17 mouse cellular contexts compared by ENCODE assay signal in genomic region chr9:28822060-28822459, GRCm38 (mm10).
DNase-seq lines count a peak whose midpoint lies in the region; ATAC-seq and TF ChIP-seq lines count a peak whose summit lies in the region.
"Had no signal": no experiment of that assay in that cellular context is flagged by ENCODE, and none has a peak within 500 bp of the region (broad histone marks: within the 10 kb centered on the region; RNA-seq: fewer than 3 reads in every experiment).

No protein-coding gene starts in this region.

- no peak for TF ChIP-seq CTCF in heart, adult 2 months (IDR thresholded peaks at IDR 0.05)

- peak; percentile 91 for DNase-seq in brain, adult 2 months (ENCODE audit: low read depth, low spot score)
- DNase-seq in layer of hippocampus, adult 9-10 months (ENCODE audit: low spot score) = peak; percentile 37
- peak; percentile 73 to 74 for DNase-seq in left cerebral cortex, postnatal 36 days (ENCODE audit: low spot score in 2 of 2)
- no peak for DNase-seq in heart, adult 2 months
- no peak for DNase-seq in midbrain, embryonic 10.5 days (ENCODE audit: low spot score)
- DNase-seq: cerebellum, postnatal 10 days; heart, postnatal 4 days; kidney, postnatal 36 days; liver; lung, embryonic 14.5 days; thymus, postnatal 36 days had no signal

- no peaks in the 10 kb centered on the region for H3K79me2 ChIP-seq in heart, adult 2 months (replicated peaks; ENCODE audit: control insufficient read depth, insufficient read depth, low read length)

- 62% methylated on average over 3 of the region's 3 CpGs for WGBS in forebrain, embryonic 16.5 days
- WGBS in heart, adult 2 months = 95% methylated on average over 3 of the region's 3 CpGs
- WGBS in midbrain, embryonic 10.5 days = 93% methylated on average over 3 of the region's 3 CpGs
- WGBS in kidney, embryonic 15.5 days = 93% methylated on average over 3 of the region's 3 CpGs

- no peak overlapping the region for H3K9ac ChIP-seq in forebrain, embryonic 16.5 days (replicated peaks; ENCODE audit: low read depth, low read length)
- H3K9ac ChIP-seq in heart, adult 2 months (ENCODE audit: low read depth, low read length) = no peak overlapping the region
- H3K9ac ChIP-seq in kidney, embryonic 15.5 days = no peak overlapping the region
- H3K9ac ChIP-seq: embryonic facial prominence, embryonic 12.5 days; lung, embryonic 14.5 days had no signal

- intact Hi-C loops in left cerebral cortex, postnatal 36 days (cut with DNase I) = no loop called here
- intact Hi-C loops in heart, adult 2 months (cut with DNase I) = no loop called here

- H3K9me3 ChIP-seq in forebrain, embryonic 16.5 days (ENCODE audit: control insufficient read depth, low read length) = no peaks in the 10 kb centered on the region
- H3K9me3 ChIP-seq in midbrain, embryonic 10.5 days (replicated peaks) = no peaks in the 10 kb centered on the region
- no peaks in the 10 kb centered on the region for H3K9me3 ChIP-seq in kidney, embryonic 15.5 days (replicated peaks)
- H3K9me3 ChIP-seq: embryonic facial prominence, embryonic 12.5 days had no signal

- ATAC-seq in forebrain, embryonic 16.5 days = peak; percentile 72
- no peak for ATAC-seq in kidney, embryonic 15.5 days (replicated peaks; ENCODE audit: low FRiP score)
- ATAC-seq: activated CD4-positive, CD25-positive, alpha-beta regulatory T cell, adult 4 months; inflammation-experienced regulatory T-cells, adult 6 months had no signal

- H3K36me3 ChIP-seq in forebrain, embryonic 16.5 days (ENCODE audit: control insufficient read depth, insufficient read depth) = no peaks in the 10 kb centered on the region
- H3K36me3 ChIP-seq in heart, adult 2 months (ENCODE audit: control insufficient read depth, insufficient read depth, low read length) = no peaks in the 10 kb centered on the region
- H3K36me3 ChIP-seq in midbrain, embryonic 10.5 days = no peaks in the 10 kb centered on the region
- H3K36me3 ChIP-seq in kidney, embryonic 15.5 days = no peaks in the 10 kb centered on the region
- H3K36me3 ChIP-seq: embryonic facial prominence, embryonic 12.5 days had no signal

- no peak for TF ChIP-seq POLR2A in heart, adult 2 months (IDR thresholded peaks at IDR 0.05; ENCODE audit: insufficient read depth, low read depth, low read length)

- no peak overlapping the region for H3K4me2 ChIP-seq in forebrain, embryonic 16.5 days (ENCODE audit: low read length)
- no peak overlapping the region for H3K4me2 ChIP-seq in kidney, embryonic 15.5 days
- H3K4me2 ChIP-seq: embryonic facial prominence, embryonic 12.5 days; heart, embryonic 11.5 days; lung, embryonic 14.5 days had no signal

- H3K27me3 ChIP-seq in forebrain, embryonic 16.5 days (replicated peaks; ENCODE audit: control insufficient read depth, insufficient read depth, low read length) = no peaks in the 10 kb centered on the region
- no peaks in the 10 kb centered on the region for H3K27me3 ChIP-seq in heart, adult 2 months (ENCODE audit: control insufficient read depth, insufficient read depth, low read length)
- no peaks in the 10 kb centered on the region for H3K27me3 ChIP-seq in midbrain, embryonic 10.5 days (ENCODE audit: low read depth, poor library complexity, severe bottlenecking)
- no peaks in the 10 kb centered on the region for H3K27me3 ChIP-seq in kidney, embryonic 15.5 days
- H3K27me3 ChIP-seq: embryonic facial prominence, embryonic 12.5 days had no signal

- H3K4me1 ChIP-seq in forebrain, embryonic 16.5 days (replicated peaks; ENCODE audit: control insufficient read depth, insufficient read depth, low read length) = peaks cover 9% of the 10 kb centered on the region
- H3K4me1 ChIP-seq in heart, adult 2 months (ENCODE audit: control insufficient read depth, insufficient read depth, low read length) = no peaks in the 10 kb centered on the region
- H3K4me1 ChIP-seq in midbrain, embryonic 10.5 days = no peaks in the 10 kb centered on the region
- H3K4me1 ChIP-seq in kidney, embryonic 15.5 days = no peaks in the 10 kb centered on the region
- H3K4me1 ChIP-seq: embryonic facial prominence, embryonic 12.5 days had no signal

- no peak for TF ChIP-seq EP300 in heart, adult 2 months (IDR thresholded peaks at IDR 0.05; ENCODE audit: insufficient read depth, low read depth, low read length)

- H3K4me3 ChIP-seq in forebrain, embryonic 16.5 days (replicated peaks; ENCODE audit: low read length) = no peak overlapping the region
- H3K4me3 ChIP-seq in heart, adult 2 months = no peak overlapping the region
- no peak overlapping the region for H3K4me3 ChIP-seq in midbrain, embryonic 10.5 days
- H3K4me3 ChIP-seq in kidney, embryonic 15.5 days (replicated peaks) = no peak overlapping the region
- H3K4me3 ChIP-seq: embryonic facial prominence, embryonic 12.5 days had no signal

- H3K27ac ChIP-seq in forebrain, embryonic 16.5 days (ENCODE audit: low read length) = no peak overlapping the region; the same call in 1 of the 2 replicates
- H3K27ac ChIP-seq in heart, adult 2 months = no peak overlapping the region
- no peak overlapping the region for H3K27ac ChIP-seq in midbrain, embryonic 10.5 days (replicated peaks)
- H3K27ac ChIP-seq in kidney, embryonic 15.5 days = no peak overlapping the region
- H3K27ac ChIP-seq: embryonic facial prominence, embryonic 12.5 days had no signal

Comparison
In these comparisons a context has a peak if more than half of its experiments do, and no peak if none do; other contexts are left out.
1. DNase-seq: peak in brain, adult 2 months (single experiment), layer of hippocampus, adult 9-10 months (single experiment) and left cerebral cortex, postnatal 36 days (2 of 2); none in heart, adult 2 months (0 of 2) and midbrain, embryonic 10.5 days (single experiment).